Mouse (Mus musculus): ENCODE measurements around the gene Gpc6.

- TF ChIP-seq CTCF (IDR thresholded peaks at IDR 0.05; ENCODE audit: low read depth) (no peak), EP300 (optimal IDR thresholded peaks at IDR 0.05) (no peak)
These were observed 109.0 kb downstream of the Gpc6 start for GRCm38 (mm10) chr14:117034146-117034545.

Measured in stomach, postnatal 0 days (tissue).